Mouse (Mus musculus): ENCODE data around the gene Tspan17.

Gene Tspan17

GRCm38 (mm10) chr13:54788740-54789560 lies at the start of gene Tspan17:
Tspan17 (plus strand) TSS chr13:54789377.
- DNase-seq: peak; percentile 98 to 99

- DNase-seq: no peak
These were observed 43.1 kb upstream of the Tspan17 start for GRCm38 (mm10) chr13:54746110-54746509.

DNA sequence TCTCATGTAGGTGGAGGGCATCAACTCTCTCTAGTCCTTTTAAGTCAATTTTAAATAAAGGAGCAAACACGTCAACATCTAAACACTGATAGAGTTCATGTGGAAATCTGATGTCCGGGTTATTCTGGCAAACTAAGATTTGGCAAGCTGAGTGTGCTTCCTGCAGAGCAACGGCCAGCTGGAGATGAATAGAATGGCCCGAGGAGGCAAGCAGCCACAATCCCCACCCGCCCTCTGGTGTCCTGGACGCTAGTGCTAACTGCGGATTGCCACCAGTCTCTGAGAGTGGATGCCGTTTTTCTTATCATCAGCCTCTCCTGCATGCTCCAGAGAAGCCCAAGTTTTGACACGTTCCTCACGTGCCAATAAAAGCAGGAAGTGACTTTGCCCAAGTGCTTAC lies 42.3 kb upstream of the Tspan17 start:
- no peak for DNase-seq

DNA sequence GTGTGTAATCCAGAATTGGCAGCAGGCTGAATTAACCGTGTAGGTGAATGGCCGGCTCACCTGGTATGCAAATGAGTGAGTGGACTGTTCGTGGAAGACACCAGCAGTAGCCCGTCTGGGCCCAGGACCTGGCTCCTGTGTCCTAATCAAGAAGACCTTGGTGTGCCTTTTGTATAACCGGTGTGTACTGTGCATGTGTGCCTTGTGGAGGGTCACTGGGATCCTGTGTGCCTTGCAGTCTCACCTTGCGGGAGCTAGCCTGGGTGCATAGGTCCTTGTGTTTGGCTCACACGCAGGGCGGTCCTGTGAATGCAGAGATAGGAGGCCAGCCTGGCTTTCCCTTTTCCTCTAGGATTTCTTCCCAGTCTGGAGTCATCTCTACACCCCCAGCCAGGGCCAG lies 41.0 kb upstream of the Tspan17 start:
- DNase-seq: no peak

DNA sequence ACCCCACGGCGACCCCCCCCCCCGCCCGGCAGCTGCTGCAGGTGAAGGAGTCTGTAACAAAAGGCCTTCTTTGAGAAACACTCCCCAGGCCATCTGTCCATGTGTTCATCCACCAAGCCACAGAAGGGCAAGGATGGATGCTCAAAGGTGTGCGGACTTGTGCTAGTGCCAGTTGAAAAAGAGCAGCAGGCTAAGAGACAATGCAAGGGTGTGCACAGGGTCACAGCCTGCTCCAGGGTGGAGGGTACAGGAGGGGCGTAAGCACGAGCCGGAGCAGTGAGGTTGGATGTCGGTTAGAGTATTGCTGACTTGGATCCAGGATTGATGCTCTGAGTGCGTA lies 40.5 kb upstream of the Tspan17 start:
- DNase-seq: no peak

DNA sequence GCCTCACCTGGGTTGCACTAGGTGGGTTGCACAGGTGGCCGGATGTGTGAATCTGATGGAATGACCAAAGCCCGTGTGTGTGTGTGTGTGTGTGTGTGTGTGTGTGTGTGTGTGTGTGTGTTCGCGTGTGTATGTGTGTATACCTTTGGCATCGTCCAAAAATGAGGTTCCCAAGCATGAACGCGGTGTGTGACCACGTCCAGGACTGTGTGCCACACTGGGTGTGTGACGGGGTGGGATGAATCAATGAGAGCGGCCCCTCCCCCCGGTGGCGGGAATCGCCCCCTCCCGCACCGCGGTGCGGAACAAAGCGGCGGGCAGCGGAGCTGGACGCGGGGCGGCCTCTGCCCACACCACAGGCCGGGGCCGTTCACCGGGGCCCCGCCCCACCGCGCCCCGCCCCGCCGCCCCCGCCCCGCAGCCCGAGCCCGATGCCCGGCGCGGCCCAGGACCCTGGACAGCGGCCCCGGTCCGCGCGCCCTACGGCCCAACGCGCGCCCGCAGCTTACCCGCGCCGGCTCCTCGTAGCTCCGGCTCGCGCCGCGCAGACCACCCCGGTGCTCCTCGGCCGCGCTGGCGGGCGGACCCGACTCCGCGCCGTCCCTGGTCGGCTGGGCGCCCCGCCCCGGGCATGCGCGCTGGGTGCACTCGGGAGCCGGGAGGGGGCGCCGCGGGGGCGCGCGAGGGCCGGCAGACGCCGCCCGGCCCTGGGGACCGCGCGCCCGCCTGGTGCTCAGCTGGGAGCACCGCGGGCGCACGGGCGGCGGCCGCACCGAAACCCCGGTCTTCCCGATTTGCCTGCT lies 39.9 kb upstream of the Tspan17 start:
- DNase-seq: peak; percentile 69 to 78

- DNase-seq: no peak
These were observed 39.2 kb upstream of the Tspan17 start, which contains the start of gene Gprin1 for GRCm38 (mm10) chr13:54749864-54750411. Gprin1 (minus strand) TSS chr13:54749874.

GRCm38 (mm10) chr13:54750699-54751098 lies 38.5 kb upstream of the Tspan17 start:
- peak; percentile 73 to 77 for DNase-seq

DNA sequence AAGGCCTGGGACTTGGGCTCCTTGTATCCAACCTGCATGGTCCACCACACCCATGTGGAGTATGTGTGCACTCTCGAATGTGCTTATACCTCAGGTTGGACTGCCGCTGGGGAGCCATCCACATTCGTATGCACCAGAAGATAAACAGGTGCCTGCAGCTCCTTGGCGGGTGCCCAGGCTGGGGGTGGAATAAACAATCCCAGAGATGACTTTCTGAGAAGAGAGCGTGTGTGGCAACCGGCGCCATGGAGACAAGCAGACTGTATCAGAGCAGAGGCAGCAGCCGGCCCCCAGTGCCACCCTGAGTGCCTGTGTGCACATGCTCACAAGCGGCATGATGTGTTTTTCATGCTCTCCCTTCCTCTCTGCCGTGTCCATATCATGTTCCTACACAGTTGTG lies 36.5 kb upstream of the Tspan17 start:
- no peak for DNase-seq

DNA sequence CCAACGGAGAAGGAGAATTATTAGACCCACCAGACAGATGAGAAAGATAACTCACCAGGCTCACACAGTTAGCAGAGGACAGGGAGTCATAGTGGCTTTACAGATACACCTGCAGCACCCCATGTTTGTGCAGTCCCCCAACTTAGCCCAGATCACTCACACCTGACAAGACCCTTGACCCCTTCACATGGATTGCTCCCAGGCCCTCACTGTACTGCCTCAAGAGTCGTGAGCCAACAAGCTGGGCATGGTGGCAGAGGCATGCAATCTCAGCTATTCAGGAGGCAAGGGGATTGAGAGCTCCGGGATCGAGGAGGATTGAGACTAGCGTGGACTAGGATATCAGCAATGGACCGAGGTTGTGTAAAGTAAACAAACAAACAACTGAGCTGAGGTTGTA lies 35.4 kb upstream of the Tspan17 start:
- no peak for DNase-seq

- no peak for DNase-seq
These were observed 34.8 kb upstream of the Tspan17 start for GRCm38 (mm10) chr13:54754169-54755080.

DNA sequence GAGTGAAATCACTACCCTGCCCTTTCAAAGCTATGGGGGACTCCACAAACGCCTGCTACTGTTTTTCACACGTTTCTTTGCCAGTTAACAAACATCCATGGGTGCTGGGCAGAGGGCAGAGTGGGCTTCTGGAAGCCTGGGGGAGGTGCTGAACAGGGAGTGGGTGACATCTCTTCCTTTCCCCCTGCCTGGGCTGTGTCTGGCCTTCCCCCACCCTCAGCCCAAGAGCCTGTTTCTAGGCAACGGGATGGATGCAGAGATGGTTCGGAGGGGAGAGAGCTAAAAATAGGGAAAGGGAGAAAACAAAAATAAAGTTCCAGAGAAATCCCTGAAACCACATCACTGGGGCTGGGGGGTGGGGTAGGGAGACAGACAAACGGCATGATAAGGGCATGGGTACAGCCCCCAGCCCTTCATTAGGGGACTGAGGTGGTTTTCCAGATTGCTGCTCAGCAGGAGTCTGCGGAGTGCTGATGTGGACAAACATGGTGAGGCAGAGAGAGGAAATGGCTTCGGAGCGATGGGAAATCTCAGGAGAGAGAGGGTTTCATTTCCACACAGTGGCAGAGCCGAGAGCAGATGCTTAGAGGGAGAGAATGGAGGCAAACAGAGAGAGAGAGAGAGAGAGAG lies 33.9 kb upstream of the Tspan17 start:
- no peak for DNase-seq

DNA sequence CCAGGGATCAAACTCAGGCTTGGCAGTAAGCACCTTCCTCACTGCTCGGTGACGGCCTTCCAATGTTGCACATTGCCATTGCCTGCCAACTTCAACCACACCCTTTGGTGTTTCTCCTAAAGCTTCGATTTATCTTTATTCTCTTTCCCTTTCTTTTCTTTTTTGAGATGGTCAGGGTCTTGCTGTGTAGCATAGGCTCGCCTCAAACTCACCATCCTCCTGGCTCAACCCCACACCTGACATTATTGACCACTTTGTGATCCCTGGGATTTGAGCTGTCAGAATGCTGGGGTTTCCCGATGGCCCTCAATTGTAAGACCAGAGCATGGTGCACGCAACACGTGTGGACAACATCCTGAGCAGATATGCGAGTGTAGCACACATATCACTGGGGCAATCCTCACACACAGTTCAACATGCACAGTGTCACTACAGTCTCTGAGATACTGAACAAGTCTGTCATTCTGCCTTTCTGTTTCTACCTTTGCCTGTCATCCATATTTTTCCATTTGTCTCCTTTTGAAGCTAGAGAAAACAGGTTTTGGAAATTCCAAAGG lies 32.9 kb upstream of the Tspan17 start:
- DNase-seq: no peak

- no peak for DNase-seq
These were observed 31.9 kb upstream of the Tspan17 start for GRCm38 (mm10) chr13:54757093-54757830.

DNA sequence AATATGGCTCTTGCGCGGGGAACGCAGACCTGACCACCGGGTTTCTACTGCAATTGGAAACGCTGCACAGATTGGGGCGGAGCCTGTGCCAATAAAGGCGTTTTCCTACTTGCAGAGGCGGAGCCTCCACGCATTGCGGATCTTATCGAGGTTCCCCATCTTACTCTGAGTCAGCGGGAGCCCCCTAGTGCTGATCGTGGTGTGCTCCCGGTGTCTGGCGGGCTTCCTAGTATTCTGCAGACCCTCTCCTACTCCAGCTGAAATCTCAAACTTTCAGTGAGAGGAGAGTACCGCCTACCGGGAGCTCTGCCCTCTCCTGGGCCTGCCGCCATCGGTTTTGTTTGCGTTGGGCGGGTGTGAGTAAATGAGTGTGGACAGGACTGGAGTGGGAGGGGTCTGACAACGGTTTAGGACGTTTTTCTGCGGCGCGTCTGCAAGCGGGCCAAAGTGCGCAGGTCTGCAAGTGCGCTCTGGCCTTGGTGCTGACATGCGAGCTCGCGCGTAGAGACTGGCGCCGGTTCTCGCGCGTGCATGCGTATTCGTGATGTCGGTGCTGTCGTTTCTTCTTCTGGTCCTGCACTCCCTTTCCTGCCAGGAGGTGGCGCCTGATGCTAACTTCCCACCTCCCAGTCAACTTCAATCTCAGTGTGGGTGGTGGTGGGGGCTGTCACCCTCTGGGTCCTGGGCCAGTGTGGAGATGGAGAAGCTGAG lies 31.0 kb upstream of the Tspan17 start:
- DNase-seq: peak; percentile 93 to 96

DNA sequence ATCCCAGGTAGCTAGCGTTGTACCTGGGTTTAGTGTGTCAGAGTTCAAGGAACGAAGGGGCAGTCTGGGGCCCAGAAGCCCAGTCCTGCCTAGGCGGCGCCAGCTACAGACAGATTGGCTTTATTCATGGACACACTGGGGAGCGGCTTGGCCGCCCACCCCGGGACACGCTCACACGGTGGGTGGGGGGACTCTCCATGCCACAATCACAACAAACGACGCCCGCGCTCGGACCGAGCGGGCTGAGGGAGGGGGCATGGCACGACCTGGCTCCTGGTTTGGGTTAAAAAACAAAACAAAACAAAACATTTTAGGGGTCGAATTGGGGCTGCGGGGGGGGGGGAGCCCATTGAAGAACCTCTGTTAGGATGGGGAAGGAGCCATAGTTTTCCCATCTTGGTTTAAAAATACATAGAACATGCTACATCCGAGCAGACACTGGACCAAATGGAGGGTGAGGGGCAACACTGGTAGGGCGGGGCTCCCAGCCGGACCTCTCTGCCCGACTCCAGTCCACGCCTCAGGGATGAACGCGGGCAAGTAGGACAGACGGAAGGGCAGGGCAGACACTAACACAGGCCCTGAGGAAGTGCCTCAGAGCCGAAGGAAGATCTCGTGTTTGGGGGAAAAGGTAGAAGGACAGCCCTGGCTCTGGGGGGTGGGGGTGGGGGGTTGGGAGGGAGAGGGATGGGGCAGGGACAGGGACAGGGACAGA lies 30.3 kb upstream of the Tspan17 start:
- no peak for DNase-seq

DNA sequence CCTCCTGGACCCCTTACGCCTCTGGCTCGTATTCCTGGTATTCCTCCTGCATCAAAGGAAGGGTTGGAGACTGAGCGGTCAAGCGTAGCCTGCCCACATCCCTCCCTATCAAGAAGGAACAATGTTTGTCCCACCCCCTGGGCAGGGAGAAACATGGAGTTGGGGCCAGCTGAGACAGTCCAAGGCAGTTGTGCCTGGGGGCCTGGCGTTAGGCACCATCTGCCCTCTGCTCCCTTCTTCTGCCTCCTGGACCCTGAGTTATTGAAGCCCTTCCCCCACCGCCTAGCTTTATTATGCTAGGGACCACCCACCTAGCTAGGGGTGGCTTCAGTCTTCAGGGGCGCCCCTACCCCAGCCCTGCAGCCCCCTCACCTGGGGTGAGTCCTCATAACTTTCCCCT lies 29.7 kb upstream of the Tspan17 start:
- DNase-seq: no peak

DNA sequence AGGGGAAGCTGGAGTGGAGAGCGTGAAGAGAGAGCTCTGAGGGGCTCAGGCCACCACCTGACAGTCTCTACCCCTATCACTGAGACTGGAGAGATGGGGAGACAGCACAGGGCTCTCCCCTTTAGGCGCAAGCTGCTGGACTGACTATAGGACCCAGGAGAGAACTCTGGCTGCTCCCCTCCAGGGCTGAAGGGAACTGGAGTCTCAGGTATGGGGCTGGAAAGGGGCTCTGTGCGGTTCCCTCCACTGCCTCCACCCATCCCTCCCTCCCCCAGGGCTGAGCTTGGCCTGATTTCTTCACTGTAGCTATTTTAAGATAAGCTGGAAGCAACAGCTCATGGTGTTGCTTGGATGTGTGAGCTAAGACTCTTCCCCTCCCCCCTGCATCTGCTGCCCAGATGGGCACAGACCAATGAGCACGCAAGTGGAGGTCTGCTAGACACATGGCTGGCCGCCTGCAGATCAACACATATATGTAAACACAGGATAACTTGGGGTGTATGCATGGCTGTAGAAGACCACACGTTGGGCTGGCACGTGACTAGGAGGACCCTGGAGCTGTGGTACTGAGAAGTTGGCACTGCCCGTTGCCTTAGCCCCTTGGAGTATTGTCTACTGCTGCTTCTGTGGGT lies 28.9 kb upstream of the Tspan17 start:
- DNase-seq: no peak

- no peak for DNase-seq
These were observed 28.3 kb upstream of the Tspan17 start for GRCm38 (mm10) chr13:54760906-54761305.
